Mouse (Mus musculus) lung, postnatal 0 days (tissue): Measurements from ENCODE around the gene Capn5. TPM values are rescaled to one million over a fixed set of nuclear protein-coding genes. Genes with fewer than 3 reads are reported as not detected.

ENCODE experiments used
- ATAC-seq: fragments of 200-750 bp; cut with Nextera tagmentation; 2 replicates; pipeline ENCODE4 v1.8.0; 2017; ENCODE audit warnings: moderate library complexity
- DNase-seq: peaks from one replicate; pipeline ENCODE4 v3.0.0-alpha.2; 2016; ENCODE audit warnings: low spot score
- H3K27ac ChIP-seq: fragments of 300-500 bp; sonication (generic); 2 replicates; pipeline ENCODE4 v1.5.1; 2014; ENCODE audit warnings: antibody characterized with exemption, mild to moderate bottlenecking, low read length, mixed read lengths
- H3K27me3 ChIP-seq: fragments of 300-500 bp; sonication (generic); replicated peaks from 2 replicates; pipeline ENCODE4 v1.6.1; 2014; ENCODE audit warnings: low read length, mixed read lengths; ENCODE audit not compliant: insufficient read depth
- H3K36me3 ChIP-seq: fragments of 300-500 bp; sonication (generic); 2 replicates; pipeline ENCODE4 v1.6.1; 2014; ENCODE audit warnings: low read length, mixed read lengths; ENCODE audit not compliant: insufficient read depth
- H3K4me1 ChIP-seq: fragments of 300-500 bp; sonication (generic); 2 replicates; pipeline ENCODE4 v1.6.1; 2014; ENCODE audit warnings: antibody characterized with exemption, low read depth, low read length, mixed read lengths; ENCODE audit not compliant: insufficient read depth
- H3K4me2 ChIP-seq: fragments of 300-500 bp; sonication (generic); replicated peaks from 2 replicates; pipeline ENCODE4 v1.6.1; 2014; ENCODE audit warnings: low read depth, mild to moderate bottlenecking, low read length, moderate library complexity, mixed read lengths
- H3K4me3 ChIP-seq: fragments of 300-500 bp; sonication (generic); 2 replicates; pipeline ENCODE4 v1.5.1; 2014; ENCODE audit warnings: low read depth, low read length
- H3K9ac ChIP-seq: fragments of 300-500 bp; sonication (generic); replicated peaks from 2 replicates; pipeline ENCODE4 v1.6.1; 2014; ENCODE audit warnings: low read depth, mild to moderate bottlenecking
- H3K9me3 ChIP-seq: fragments of 300-500 bp; sonication (generic); 2 replicates; pipeline ENCODE4 v1.6.1; 2016; ENCODE audit warnings: low read length, mixed read lengths
- CTCF ChIP-seq: IDR thresholded peaks from 2 replicates; pipeline ENCODE4 v1.5.1; 2016; ENCODE audit warnings: antibody characterized with exemption, mild to moderate bottlenecking
- EP300 ChIP-seq: IDR thresholded peaks from 2 replicates; pipeline ENCODE4 v1.6.1; 2016; ENCODE audit warnings: antibody characterized with exemption, mild to moderate bottlenecking, control low read depth
- WGBS: fragments of 180-500 bp; shearing (Covaris S2); extraction: QIAGEN DNeasy Blood & Tissue Kit; methylation state at CpG from one replicate; pipeline ENCODE4 v1.1.7; 2014; 5-methylcytosine and 5-hydroxymethylcytosine counted together
- polyA plus RNA-seq: library from polyadenylated mRNA; unstranded; fragments of >200 nt; fragmentation: Nextera tagmentation; extraction: Ambion mirVana; gene quantifications from 2 replicates; pipeline ENCODE4 v1.2.1, GENCODE M21; 2015

The Capn5 gene
- polyA plus RNA-seq, 1 experiment from 2014 or later = 5.2 TPM

GRCm38 (mm10) chr7:98178560-98179231 is 622 bp upstream of the Capn5 start:
- H3K4me3 ChIP-seq = peak overlapping the region; percentile 79
- no peaks in the 10 kb centered on the region for H3K27me3 ChIP-seq
- peak overlapping the region; percentile 61 for H3K27ac ChIP-seq
- no peak for TF ChIP-seq EP300
- no peak for TF ChIP-seq CTCF
- H3K9me3 ChIP-seq = no peaks in the 10 kb centered on the region
- 71% methylated on average over 5 of the region's 5 CpGs for WGBS
- peaks cover 8% of the 10 kb centered on the region for H3K4me1 ChIP-seq
- H3K4me2 ChIP-seq = peak overlapping the region; percentile 88
- ATAC-seq (peak; percentile 16), DNase-seq (no peak)
- peak overlapping the region; percentile 46; the same call in 1 of the 2 replicates for H3K9ac ChIP-seq
- no peaks in the 10 kb centered on the region for H3K36me3 ChIP-seq

GRCm38 (mm10) chr7:98177566-98177928 is 527 bp downstream of the Capn5 start:
- WGBS = 4% methylated on average over 6 of the region's 9 CpGs
- no peak for TF ChIP-seq CTCF
- no peak for TF ChIP-seq EP300
- Histone ChIP-seq H3K9me3 (no peaks in the 10 kb centered on the region), H3K4me2 (peak overlapping the region; percentile 88), H3K27me3 (no peaks in the 10 kb centered on the region), H3K4me1 (peaks cover 8% of the 10 kb centered on the region), H3K36me3 (no peaks in the 10 kb centered on the region), H3K27ac (no peak overlapping the region), H3K4me3 (peak overlapping the region; percentile 79), H3K9ac (peak overlapping the region; percentile 48)
- ATAC-seq = no peak
- no peak for DNase-seq

GRCm38 (mm10) chr7:98177071-98177485 is 996 bp downstream of the Capn5 start:
- Histone ChIP-seq H3K4me1 (peaks cover 8% of the 10 kb centered on the region), H3K9me3 (no peaks in the 10 kb centered on the region), H3K4me2 (peak overlapping the region; percentile 88; the same call in 1 of the 2 replicates), H3K9ac (no peak overlapping the region), H3K4me3 (no peak overlapping the region), H3K36me3 (no peaks in the 10 kb centered on the region), H3K27ac (no peak overlapping the region), H3K27me3 (no peaks in the 10 kb centered on the region)
- TF ChIP-seq CTCF (no peak), EP300 (no peak)
- 53% methylated on average over 2 of the region's 2 CpGs for WGBS
- ATAC-seq (no peak), DNase-seq (no peak)

GRCm38 (mm10) chr7:98176322-98177070 is 1.6 kb downstream of the Capn5 start:
- ATAC-seq = no peak
- H3K4me2 ChIP-seq = no peak overlapping the region; the same call in 1 of the 2 replicates
- no peaks in the 10 kb centered on the region for H3K36me3 ChIP-seq
- TF ChIP-seq EP300 = no peak
- no peak for TF ChIP-seq CTCF
- no peak overlapping the region for H3K4me3 ChIP-seq
- no peak overlapping the region for H3K27ac ChIP-seq
- H3K27me3 ChIP-seq = no peaks in the 10 kb centered on the region
- peaks cover 8% of the 10 kb centered on the region for H3K4me1 ChIP-seq
- H3K9me3 ChIP-seq = no peaks in the 10 kb centered on the region
- no peak overlapping the region for H3K9ac ChIP-seq
- no peak for DNase-seq
- 47% methylated on average over 8 of the region's 8 CpGs for WGBS

- Histone ChIP-seq H3K27ac (no peak overlapping the region), H3K9me3 (no peaks in the 10 kb centered on the region), H3K4me2 (no peak overlapping the region), H3K27me3 (no peaks in the 10 kb centered on the region), H3K4me3 (no peak overlapping the region), H3K9ac (no peak overlapping the region), H3K4me1 (peaks cover 8% of the 10 kb centered on the region), H3K36me3 (no peaks in the 10 kb centered on the region)
- DNase-seq (no peak), ATAC-seq (no peak)
- TF ChIP-seq CTCF (no peak), EP300 (no peak)
- WGBS = 80% methylated on average over 4 of the region's 4 CpGs
Measured at GRCm38 (mm10) chr7:98174883-98175755, 3.0 kb downstream of the Capn5 start.

GRCm38 (mm10) chr7:98173408-98173807 is 4.7 kb downstream of the Capn5 start:
- no peak overlapping the region for H3K4me2 ChIP-seq
- H3K4me3 ChIP-seq = no peak overlapping the region
- H3K36me3 ChIP-seq = no peaks in the 10 kb centered on the region
- ATAC-seq (no peak), DNase-seq (no peak)
- no peak overlapping the region for H3K9ac ChIP-seq
- H3K9me3 ChIP-seq = no peaks in the 10 kb centered on the region
- H3K27me3 ChIP-seq = no peaks in the 10 kb centered on the region
- no peak for TF ChIP-seq CTCF
- 41% methylated on average over 4 of the region's 4 CpGs for WGBS
- H3K27ac ChIP-seq = no peak overlapping the region
- peaks cover 7% of the 10 kb centered on the region for H3K4me1 ChIP-seq
